Mouse (Mus musculus) layer of hippocampus, adult 9-10 months (tissue): ENCODE results near the gene Tead3.
"Not testable (repeated sequence)": the region's sequence is repeated elsewhere in the genome, so short reads cannot be mapped to it uniquely, and the experiment has no call there.

Experiments
- DNase-seq: peaks from one replicate; pipeline ENCODE4 v3.0.0; 2022; ENCODE audit warnings: low spot score

Gene Tead3

DNA sequence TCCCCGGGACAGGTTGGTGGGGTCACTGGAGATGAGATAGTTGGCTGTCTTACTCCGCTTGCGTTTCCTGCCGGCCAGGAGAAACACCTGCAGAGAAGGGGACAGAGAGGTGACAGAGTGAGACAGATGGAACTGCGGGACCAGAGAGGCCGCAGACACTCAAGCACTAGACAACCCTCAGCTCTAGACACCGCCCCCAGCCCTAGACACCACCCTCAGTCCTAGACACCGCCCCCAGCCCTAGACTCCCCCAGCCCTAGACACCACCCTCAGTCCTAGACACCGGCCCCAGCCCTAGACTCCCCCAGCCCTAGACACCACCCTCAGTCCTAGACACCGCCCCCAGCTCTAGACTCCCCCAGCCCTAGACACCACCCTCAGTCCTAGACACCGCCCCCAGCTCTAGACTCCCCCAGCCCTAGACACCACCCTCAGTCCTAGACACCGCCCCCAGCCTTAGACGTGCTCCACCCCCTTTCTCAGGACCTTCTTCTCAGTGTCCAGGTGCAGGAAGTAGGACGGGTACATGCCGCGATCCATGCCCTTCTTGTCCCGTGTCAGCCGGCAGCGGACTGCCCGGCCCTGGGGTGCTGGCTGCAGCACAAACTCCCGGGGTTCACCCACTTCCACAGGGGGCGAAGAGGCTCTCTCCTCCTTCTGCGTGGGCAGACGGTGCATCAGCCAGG is 8.1 kb upstream of the Tead3 start:
- not testable (repeated sequence) for DNase-seq

DNA sequence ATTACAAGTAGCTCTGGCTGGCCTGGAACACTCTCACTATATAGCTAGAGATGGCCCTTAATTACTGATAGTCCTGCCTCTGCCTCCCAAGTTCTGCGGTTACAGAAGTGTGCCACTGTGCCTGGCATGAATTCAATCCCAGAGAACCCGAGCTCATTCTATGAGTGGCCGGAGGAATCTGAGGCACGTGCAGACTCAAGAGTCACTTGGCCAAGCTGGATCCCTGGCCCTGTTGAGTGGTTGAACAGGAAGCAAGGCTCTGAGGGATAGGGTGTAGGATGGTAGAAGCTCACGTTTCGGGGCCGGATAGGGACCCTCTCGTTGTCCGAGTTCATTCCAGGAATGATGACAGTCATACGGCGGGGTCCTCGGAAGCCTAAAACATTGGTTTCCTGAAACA is 5.3 kb upstream of the Tead3 start:
- no peak for DNase-seq

DNA sequence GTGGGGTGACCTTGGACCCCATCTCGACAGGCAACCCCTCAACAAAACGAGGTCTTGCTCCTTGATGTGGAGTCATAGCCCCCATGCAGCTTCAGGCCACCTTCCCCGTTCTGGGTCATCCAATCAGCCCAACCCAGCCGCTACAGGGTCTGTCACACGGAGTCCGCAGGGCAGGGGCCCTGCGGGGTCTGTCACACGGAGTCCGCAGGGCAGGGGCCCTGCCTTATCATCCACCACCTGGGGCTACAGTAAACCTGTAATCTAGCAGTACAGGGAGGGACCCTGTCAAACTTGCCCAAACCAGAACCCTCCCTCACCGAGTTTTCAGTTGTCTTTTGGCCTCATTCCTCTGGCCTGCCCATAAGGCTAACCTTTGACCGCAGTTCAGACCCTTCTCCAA is 1.4 kb upstream of the Tead3 start:
- no peak for DNase-seq

DNA sequence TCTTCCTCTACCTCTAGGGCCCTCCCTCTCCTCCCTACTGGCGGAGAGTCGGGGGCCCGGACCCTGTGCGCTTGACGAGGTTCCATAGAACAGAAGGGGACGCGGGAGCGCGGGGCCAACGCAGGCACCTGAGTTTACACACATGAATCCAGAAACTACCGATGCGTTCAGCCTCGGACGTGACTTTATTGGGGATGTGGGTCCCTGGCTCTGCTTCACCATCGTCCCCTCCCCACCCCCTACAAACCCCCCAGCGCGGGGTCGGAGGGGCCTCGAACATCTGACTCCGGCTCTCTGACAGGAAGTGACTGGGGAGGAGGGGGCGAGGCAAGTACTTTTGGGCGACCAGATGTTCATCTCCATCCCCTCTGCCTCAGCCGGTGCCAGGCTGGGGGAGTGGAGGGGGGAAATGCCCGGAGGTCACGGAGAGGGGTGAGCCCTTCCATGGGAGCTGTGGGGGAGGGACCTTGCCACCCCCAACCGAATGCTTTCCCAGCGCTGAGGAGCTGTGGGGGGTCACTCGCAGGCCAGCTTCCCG is 805 bp upstream of the Tead3 start:
- DNase-seq, result no peak

DNA sequence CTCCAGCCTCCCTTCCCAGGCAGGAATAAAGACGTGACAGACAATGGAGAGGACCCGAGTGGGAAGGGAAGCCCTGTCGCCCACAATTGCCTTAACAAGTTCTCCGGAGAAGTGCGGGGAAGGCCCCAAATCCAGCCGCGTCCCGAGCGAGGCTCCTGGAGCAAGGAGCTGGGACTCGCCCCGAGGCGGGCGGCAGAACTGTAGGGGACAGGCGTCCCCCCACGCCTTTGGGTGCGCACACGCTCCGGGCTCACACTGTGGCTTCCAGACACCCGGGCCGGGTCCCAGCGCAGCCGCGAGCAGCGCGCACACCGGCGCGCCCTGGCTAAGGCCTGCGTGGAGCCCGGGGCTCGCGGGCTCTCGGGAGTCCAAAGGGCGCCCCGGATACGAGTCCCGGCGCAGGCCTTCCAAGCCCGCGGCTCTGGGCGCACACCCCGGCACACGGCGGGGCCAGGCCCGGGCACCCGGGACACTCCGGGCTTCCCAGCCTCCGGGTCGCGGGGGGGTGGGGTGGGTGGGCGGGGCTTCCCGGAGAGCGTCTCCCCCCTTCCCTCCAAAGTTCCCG is 634 bp downstream of the Tead3 start:
- DNase-seq, result no peak

DNA sequence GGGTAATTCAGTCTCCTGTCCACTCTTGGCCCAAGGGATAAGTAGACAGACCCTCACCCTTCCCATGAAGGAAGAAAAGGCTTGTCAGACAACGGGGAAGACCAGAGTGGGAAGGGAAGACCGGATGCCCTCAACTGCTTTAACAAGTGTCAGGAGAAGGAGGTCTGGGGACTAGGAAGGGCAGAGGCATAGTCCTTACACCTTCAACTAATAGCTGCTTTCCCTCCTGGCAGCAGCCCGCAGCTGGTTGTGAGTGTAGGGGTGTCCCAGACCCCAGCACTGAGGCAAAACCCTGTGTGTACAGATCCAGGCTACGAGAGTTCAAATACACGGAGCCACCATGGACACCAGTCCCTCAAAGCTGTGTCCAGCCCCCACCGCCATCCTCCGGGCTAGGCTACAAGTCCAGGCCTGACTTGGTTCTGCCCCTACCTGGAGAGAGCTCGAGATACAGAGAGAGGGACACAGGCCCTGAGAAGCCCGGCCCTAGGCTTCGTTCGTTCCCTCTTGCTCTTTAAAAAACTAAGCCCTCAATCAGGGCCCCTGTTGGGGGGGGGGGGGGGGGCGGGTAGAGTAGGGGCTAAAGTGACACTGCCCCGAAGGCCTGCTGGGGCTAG is 1.2 kb downstream of the Tead3 start:
- DNase-seq, result no peak

DNA sequence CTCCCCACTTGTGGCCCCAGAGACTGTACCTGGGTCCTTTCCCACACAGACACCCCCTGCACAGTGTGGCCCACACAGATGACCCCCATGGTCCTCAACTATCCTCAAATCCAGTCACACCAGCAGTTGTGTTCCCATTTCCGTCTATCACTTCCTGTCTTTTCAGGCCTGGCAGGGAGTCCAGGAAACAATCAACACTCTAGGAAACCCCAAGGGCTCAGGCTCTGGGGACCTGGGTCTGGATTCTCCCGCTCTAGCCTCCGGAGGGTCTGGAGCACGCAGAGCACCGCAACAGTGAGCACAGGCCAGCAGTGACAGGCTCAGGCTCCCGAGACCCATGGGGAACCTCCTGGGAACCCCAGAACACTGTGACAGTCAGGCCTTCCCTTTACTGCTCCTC is 2.4 kb downstream of the Tead3 start:
- no peak for DNase-seq

DNA sequence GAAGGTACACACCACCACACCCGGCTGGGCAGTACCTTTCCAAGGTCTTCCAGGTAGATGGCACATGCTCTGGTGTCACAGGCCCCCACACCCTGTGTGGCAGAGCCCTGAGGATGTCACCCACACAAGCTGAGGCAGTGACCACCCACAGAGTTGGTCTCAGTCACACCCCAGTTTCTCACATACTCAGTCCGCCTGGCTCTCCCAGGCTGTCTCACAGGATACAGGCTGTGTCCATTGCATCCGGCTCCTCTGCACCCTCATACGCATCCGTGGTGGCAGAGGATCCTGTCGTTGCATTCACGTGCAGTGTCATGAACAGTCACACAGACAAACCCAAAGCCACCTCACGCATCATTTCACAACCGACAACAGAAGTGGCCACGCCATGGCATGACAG is 3.3 kb downstream of the Tead3 start:
- no peak for DNase-seq

DNA sequence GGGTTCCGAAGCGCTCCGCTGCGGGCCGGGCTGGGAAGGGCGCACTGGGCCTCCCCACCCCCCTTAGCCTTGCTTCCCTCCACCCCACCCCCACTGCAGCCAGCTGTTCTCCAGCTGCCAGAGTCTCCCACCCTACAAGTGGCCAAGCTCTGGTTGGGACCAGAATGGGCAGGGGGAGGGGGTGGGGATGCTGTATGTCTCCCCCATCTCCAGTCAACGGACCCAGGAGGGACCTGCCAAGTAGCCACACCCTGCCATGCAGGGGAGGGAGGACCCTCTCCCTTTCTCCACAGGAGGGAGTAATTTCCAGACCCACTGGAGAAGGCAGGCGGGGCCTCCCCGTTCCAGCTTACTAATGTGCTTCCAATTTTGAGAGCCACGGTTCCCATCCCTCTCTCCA is 4.7 kb downstream of the Tead3 start:
- no peak for DNase-seq

DNA sequence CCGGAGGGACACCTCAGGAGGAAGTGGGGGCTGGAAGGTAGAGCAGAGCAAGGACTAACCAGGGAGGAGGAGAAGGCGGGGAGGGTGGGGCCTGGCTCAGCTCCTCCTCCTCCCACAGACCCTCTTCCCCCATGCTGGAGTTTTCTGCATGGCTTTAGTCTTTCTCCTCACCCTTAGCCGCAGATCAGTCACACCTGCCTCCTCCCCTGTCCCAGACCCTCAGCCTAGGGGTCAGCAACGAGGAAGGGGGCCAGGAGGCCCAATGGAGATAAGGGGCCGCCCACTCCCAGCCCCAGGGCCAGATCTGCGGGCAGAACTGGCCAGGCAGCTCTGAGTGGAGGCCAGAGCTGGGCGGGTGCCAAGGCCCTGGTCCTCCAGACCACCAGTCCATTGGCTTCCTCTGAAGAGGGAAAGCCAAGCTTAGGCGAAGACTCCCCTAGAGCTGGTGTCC is 5.3 kb downstream of the Tead3 start:
- DNase-seq, result no peak

DNA sequence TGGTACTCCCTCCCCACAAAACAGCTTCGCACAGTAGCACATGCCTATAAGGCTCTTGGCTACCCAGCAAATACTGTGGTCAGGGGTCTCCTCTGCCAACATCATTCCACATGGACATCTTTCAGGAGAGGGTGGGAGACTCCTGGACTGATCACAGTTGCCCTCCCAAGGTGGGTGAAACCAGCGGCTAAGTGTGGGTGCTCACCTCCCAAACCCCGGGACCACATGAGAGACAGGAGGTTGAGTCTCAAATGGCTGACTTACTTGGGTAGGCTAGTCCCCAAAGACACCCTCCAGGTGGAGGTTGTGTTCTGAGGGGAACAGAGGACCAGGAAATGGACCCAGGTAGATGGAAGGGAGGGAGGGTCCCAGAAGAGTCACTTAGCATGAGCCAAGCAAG is 5.9 kb downstream of the Tead3 start:
- DNase-seq, result no peak

DNA sequence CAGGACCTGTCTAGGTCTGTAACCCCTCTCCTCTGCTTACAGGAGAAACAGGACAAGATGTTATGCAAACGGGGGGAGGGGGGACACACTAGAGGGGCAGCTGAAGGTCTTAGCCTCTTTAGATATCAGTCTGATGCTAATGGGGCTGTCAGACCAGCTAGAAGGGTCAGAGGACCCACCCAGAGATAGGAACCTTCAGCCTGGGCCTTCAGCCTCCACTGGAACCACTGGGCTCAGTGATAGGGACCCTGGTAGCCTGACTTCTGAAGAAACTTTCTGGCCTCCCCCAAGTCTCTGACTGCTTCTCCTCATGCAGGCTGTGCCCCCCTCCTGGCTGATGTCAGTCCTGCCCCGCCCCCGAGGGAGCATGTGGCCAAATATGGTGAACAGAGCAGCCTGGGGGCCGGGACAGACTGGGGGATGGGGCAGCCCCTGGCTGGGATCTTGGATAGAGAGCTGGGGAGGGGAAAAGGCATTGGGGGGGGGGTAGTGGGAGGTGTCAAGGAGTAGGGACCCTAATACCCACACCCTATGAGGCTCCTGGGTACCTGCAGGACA is 6.5 kb downstream of the Tead3 start:
- no peak for DNase-seq

DNA sequence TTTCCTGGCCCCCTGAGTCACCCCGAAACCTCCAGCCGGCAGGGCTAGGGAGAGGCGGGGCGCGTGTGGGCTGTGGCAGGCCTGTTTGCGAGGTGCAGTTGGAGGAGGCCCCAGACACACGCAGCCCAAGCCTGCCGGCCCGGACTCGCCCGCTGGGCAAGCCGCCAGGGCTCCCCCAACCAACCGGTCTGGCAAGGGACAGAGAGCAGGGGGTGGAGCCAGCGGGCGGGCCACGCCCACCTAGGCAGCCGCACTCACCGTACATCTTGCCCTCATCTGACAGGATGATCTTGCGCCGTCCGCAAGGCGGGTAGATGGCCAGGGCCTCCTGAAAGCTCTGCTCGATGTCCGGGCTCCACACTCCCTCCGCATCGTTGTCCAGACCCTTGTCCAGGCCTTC is 9.5 kb downstream of the Tead3 start:
- no peak for DNase-seq

DNA sequence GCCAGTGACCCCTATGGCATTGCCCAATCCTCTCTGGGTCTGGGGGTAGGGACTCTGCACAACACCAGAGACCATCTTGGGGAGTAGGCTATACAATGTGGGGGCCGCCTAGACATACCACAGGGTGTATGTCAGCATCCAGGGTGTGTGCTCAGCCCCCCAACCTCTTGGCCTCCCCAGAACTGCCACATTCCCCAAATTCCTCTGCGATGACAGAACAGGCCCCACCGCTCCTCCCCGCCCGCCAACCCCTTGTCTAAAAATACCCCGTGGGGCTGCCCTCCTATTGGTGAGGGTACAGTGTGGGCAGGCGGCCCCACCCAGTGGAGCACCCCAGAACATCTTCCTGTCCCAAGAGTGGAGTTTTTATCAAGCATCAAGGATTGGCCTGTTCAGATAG is 10.0 kb downstream of the Tead3 start:
- no peak for DNase-seq

DNA sequence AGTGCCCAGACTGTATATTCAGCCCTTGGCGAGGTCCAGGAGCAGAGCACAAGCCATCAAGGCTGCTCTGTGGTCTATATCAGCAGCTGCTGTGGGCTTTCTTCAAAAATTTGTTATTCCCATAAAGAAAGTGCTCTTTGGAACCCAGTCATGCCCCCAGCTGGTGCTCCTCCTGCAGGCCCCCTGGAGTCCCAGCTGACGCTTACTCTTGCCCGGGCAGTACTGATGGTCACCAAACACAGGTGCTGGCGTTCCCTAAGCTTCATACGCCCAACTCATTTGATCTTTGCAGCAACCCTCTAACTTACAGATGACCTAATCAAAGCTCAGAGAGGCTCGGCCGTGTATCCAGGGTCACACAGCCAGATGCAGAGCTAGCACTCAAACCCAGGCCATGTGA is 13.1 kb downstream of the Tead3 start:
- no peak for DNase-seq

DNA sequence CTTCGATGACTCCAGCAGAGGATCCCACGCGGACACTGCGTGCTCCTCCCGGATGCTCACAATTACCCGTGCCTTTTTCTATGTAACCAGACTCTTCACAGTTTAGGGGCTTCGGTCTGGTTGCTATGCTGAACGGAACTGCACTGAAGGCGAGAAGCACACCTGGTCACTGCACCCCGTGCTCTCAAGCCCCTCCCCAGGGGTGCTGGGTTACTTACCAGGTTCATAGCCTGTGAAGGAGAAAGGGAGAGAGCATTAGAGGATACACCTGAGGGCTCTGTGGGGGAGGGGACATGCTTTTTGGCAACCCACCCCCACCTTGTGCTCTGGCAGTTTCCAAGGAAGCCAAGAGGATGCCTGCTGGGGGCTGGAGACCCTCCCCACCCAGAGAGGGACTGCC is 15.3 kb downstream of the Tead3 start:
- no peak for DNase-seq

DNA sequence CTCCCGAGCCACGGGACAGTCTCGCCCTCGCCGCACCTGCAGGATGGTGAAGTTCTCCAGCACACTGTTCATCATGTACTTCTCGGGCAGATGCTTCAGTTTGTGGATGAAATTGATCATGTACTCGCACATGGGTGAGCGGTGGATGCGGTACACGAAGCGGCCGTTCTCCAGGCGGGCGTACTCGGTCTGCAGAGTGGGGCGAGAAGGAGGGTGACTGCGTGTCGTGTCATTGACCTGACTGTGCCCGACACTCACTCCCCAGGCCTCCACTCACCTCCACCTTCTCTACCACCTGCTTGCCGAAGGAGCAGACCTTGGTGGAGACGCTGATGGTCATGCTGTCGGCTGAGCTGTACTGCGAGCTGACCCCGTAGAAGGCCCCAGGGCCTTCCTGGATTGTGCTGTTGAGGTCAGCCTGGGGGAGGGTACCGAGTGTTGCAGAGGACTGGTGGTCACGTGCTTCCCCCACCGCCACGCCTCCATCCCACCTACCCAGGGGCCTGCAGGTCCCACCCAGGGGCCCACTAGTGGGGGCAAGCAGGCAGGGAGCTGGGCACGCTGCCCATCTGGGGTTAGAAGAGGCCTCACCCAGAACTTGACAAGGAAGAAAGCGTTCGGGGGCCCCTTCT is 17.6 kb downstream of the Tead3 start:
- DNase-seq, result no peak

DNA sequence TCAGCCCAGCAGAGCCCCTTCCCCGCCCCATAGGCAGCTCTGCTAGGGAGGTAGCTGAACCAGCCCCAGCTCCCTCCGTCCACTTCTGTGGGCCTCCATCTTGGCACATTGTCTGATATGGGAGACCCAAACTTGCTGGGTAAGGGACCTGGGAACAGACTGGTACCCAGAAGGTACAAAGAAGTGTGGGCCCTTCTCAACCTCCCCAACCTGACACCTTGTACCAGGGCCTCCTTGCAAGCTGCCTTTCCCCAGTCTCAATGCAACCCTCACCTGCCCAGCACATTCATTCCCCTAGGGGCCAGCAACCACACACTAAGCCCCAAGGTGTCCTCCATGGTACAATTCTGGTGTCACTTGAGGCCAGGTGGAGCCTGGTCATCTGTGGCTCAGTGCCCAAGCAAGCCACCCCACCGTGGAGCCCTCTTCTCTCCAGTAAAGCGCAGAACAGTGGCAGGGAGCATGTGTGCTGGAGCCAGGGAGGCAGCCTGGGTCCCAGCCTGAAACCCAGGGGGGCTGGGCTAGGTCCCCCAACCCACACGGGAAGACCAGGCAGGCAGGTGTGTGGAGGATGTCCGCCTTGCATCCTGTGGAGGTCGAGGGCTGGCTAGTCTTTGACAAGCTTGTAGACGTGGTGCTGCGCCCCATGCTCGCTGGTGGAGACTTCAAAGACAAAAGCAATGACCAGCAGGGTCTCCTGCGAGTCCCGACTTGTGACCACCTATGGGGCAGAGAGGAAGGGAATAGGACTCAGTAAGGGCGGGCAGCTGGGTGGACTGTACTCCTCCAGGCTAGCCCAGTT is 18.3 kb downstream of the Tead3 start:
- no peak for DNase-seq

DNA sequence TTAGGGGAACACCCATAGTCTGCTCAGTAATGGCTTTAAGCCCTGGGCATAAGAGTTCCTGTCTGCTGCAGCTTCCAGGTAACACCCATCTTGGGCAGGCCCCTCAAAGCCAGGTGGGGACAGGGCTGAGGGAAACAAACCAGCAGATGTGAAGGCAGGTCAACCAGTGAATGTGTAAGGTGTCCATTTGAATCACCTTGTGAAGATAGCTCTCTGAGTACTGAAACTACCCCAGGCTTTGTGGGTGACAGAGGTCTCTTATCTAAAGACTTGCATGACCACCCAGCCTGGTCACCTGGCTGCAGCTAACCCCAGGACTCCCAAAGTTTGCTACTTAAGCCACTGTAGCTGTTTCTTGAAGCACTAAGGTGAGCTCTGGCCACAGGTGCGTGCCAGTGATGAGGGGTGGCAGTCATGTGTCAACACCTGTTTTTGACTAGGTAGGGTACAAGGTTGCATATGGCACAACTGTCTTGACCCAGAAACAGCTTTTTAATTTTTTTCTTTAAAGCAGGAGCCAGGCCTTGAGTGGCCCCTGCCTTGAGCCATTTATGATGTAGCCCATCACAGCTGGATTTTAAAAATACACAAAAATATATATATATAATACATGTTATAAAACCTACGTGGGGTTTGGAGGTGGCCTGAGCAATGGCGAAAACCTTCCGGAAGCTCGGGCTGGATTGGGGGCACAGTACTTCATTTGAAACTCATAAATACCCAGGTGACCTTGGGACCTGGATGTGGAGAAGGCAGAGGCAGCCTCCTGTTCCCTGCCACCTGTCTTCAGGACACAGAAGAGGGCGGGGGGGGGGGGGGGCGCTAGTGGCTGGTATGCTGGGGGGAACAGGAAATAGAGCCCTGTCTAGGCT is 19.1 kb downstream of the Tead3 start:
- DNase-seq, result no peak

DNA sequence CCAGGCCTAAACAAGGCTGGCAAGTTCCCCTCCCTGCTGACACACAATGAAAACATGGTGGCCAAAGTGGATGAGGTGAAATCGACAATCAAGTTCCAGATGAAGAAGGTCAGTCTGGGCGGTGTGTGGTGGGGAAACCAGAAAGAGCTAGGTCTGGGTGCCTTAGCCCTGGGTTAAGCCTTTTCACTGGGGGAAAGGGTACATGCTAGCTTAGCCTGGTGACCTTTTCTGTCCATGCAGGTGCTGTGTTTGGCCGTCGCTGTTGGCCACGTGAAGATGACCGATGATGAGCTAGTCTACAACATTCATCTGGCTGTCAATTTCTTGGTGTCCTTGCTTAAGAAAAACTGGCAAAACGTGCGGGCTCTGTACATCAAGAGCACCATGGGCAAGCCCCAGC is 20.0 kb downstream of the Tead3 start:
- DNase-seq, result not testable (repeated sequence)

DNA sequence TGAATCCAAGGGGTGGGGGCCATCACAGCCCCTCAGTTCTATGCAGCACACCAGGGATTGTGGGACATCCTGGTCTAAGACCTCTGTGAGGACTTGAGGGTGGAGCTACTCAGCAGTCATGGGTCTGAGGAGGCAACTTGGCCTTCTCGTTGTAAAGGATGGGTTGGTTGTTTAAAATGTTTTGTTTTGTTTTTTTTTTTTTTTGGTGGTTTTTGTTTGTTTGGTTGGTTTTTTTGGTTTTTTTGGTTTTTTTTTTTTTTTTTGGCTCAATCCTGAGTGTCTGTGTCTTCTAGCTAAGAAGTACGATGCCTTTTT is 20.4 kb downstream of the Tead3 start:
- DNase-seq, result no peak
